Mouse (Mus musculus) CH12.LX (cell line): ENCODE measurements around the gene Fbxo6. TPM values are rescaled to one million over a fixed set of nuclear protein-coding genes. Genes with fewer than 3 reads are reported as not detected.

Source experiments
- DNase-seq: peaks from one replicate; pipeline ENCODE4 v3.0.0-alpha.2; 2013; ENCODE audit errors: extremely low read depth
- H3K27ac ChIP-seq: 2 replicates; pipeline ENCODE4 v1.5.1; 2012; ENCODE audit warnings: low read depth, mild to moderate bottlenecking, control low read depth, moderate library complexity; ENCODE audit not compliant: insufficient read depth
- H3K27me3 ChIP-seq: replicated peaks from 2 replicates; pipeline ENCODE3; 2012; ENCODE audit warnings: inconsistent platforms
- H3K36me3 ChIP-seq, 2 experiments: replicated peaks in 1 of 2; 2 replicates each; pipeline versions ENCODE3 to v1.6.1; 2012; ENCODE audit warnings: inconsistent platforms in 1 of 2, low read length in 1 of 2, mild to moderate bottlenecking in 1 of 2, mixed read lengths in 1 of 2, moderate library complexity in 1 of 2; ENCODE audit not compliant: control insufficient read depth in 1 of 2, insufficient read depth in 1 of 2
- H3K4me1 ChIP-seq, 2 experiments: 2 replicates each; pipeline ENCODE4 v1.6.1; 2012; ENCODE audit warnings: inconsistent platforms in 1 of 2, moderate library complexity in 1 of 2; ENCODE audit not compliant: insufficient read depth in 2 of 2, control insufficient read depth in 1 of 2
- H3K4me2 ChIP-seq: 2 replicates; pipeline ENCODE4 v1.6.1; 2012; ENCODE audit warnings: low read depth, mild to moderate bottlenecking, control low read depth; ENCODE audit not compliant: poor library complexity, insufficient read depth, severe bottlenecking
- H3K4me3 ChIP-seq, 3 experiments: fragments of 150-350 bp in 1 of 3; sonication (generic) in 1 of 3; replicated peaks in 1 of 3; 2 replicates each; pipeline versions ENCODE3 to v1.5.1; 2011 to 2012; ENCODE audit warnings: low read depth in 2 of 3, low read length in 2 of 3, mild to moderate bottlenecking in 2 of 3, moderate library complexity in 2 of 3, control low read depth in 1 of 3, improper control_type of control experiment in 1 of 3, inconsistent platforms in 1 of 3, mixed read lengths in 1 of 3; ENCODE audit not compliant: poor library complexity in 1 of 3
- H3K79me2 ChIP-seq: replicated peaks from 2 replicates; pipeline ENCODE4 v1.6.1; 2012; ENCODE audit warnings: mild to moderate bottlenecking, moderate library complexity; ENCODE audit not compliant: control insufficient read depth, poor library complexity, insufficient read depth, severe bottlenecking; ENCODE audit errors: extremely low read depth
- H3K9ac ChIP-seq: 2 replicates; pipeline ENCODE4 v1.6.1; 2012; ENCODE audit warnings: low read depth, mild to moderate bottlenecking, control low read depth, moderate library complexity; ENCODE audit not compliant: insufficient read depth
- H3K9me3 ChIP-seq: replicated peaks from 2 replicates; pipeline ENCODE3; 2012; ENCODE audit warnings: low read length, inconsistent platforms, mixed read lengths
- BHLHE40 ChIP-seq: IDR thresholded peaks from 2 replicates; pipeline ENCODE4 v1.6.1; 2011; ENCODE audit warnings: mild to moderate bottlenecking, low read depth, low read length, improper control_type of control experiment
- ELF1 ChIP-seq: IDR thresholded peaks from 2 replicates; pipeline ENCODE4 v1.6.1; 2014; ENCODE audit warnings: low read depth, mild to moderate bottlenecking, inconsistent platforms, low read length, improper control_type of control experiment
- EP300 ChIP-seq: IDR thresholded peaks from 2 replicates; pipeline ENCODE4 v1.6.1; 2011; ENCODE audit warnings: low read length, improper control_type of control experiment
- IRF4 ChIP-seq: IDR thresholded peaks from 2 replicates; pipeline ENCODE4 v1.6.1; 2014; ENCODE audit warnings: low read depth, mild to moderate bottlenecking, inconsistent platforms, low read length, improper control_type of control experiment
- JUND ChIP-seq: conservative IDR thresholded peaks from 2 replicates; pipeline ENCODE4 v1.6.1; 2011; ENCODE audit warnings: low read depth, low read length, improper control_type of control experiment
- MAX ChIP-seq: IDR thresholded peaks from 2 replicates; pipeline ENCODE4 v1.6.1; 2011; ENCODE audit warnings: low read length, improper control_type of control experiment
- MEF2A ChIP-seq: IDR thresholded peaks from 2 replicates; pipeline ENCODE4 v1.6.1; 2014; ENCODE audit warnings: low read depth, mild to moderate bottlenecking, inconsistent platforms, low read length, improper control_type of control experiment, borderline replicate concordance
- MYC ChIP-seq: IDR thresholded peaks from 2 replicates; pipeline ENCODE4 v1.6.1; 2011; ENCODE audit warnings: low read depth, mild to moderate bottlenecking, improper control_type of control experiment, low read length
- NELFE ChIP-seq: IDR thresholded peaks from 2 replicates; pipeline ENCODE4 v1.6.1; 2011; ENCODE audit warnings: low read depth, low read length, improper control_type of control experiment
- PAX5 ChIP-seq: IDR thresholded peaks from 2 replicates; pipeline ENCODE4 v1.6.1; 2012; ENCODE audit warnings: low read length, inconsistent platforms, mixed read lengths
- POLR2A ChIP-seq: IDR thresholded peaks from 2 replicates; pipeline ENCODE4 v1.6.1; 2011; ENCODE audit warnings: low read depth, mild to moderate bottlenecking, improper control_type of control experiment, low read length
- RAD21 ChIP-seq: IDR thresholded peaks from 2 replicates; pipeline ENCODE4 v1.6.1; 2011; ENCODE audit warnings: low read depth, mild to moderate bottlenecking, low read length, improper control_type of control experiment, moderate library complexity
- RCOR1 ChIP-seq: conservative IDR thresholded peaks from 2 replicates; pipeline ENCODE4 v1.6.1; 2012; ENCODE audit warnings: low read depth, mild to moderate bottlenecking, inconsistent platforms, low read length, improper control_type of control experiment
- TBP ChIP-seq: conservative IDR thresholded peaks from 2 replicates; pipeline ENCODE4 v1.6.1; 2011; ENCODE audit warnings: low read depth, low read length, improper control_type of control experiment
- USF1 ChIP-seq: IDR thresholded peaks from 2 replicates; pipeline ENCODE4 v1.6.1; 2014; ENCODE audit warnings: low read depth, mild to moderate bottlenecking, inconsistent platforms, low read length, improper control_type of control experiment
- ZC3H11A ChIP-seq: IDR thresholded peaks from 2 replicates; pipeline ENCODE4 v1.6.1; 2012; ENCODE audit warnings: low read depth, mild to moderate bottlenecking, inconsistent platforms, low read length, improper control_type of control experiment
- ZMIZ1 ChIP-seq: IDR thresholded peaks from 2 replicates; pipeline ENCODE4 v1.6.1; 2012; ENCODE audit warnings: low read depth, mild to moderate bottlenecking, inconsistent platforms, low read length, improper control_type of control experiment
- dilution Hi-C: fragments of 300-500 bp; cut with MboI; formaldehyde crosslinking; loops from 2 replicates; pipeline ENCODE4 v1.14.3; 2020; ENCODE audit warnings: low sequenced_read_pairs; ENCODE audit not compliant: extremely low pct_unique_long_range_greater_than_20kb, extremely low pct_ligation_motif_present
- in situ Hi-C: fragments of 300-500 bp; cut with MboI; formaldehyde crosslinking; loops from 3 replicates; pipeline ENCODE4 v1.14.3; 2019; ENCODE audit warnings: low sequenced_read_pairs, low pct_ligation_motif_present, low pct_unique_long_range_greater_than_20kb, mixed read lengths
- polyA plus RNA-seq: library from polyadenylated mRNA; unstranded; fragments of >175 nt; gene quantifications from 2 replicates; pipeline ENCODE4 v1.2.1, GENCODE M21; 2012; ENCODE audit warnings: low read depth; ENCODE audit not compliant: insufficient read length
- total RNA-seq, 2 experiments: library from RNA; depleted of rRNA; stranded (reverse); fragments of 300-350 nt in 1 of 2; fragments of >200 nt in 1 of 2; gene quantifications; 2 replicates each; pipeline ENCODE4 v1.2.3; 2012 to 2014

Gene Fbxo6
- total and polyA plus RNA-seq, 3 experiments: 20.8 to 32.5 (median 25.7) TPM

GRCm38 (mm10) chr4:148109215-148109614 lies 42.7 kb downstream of the Fbxo6 start:
- Histone ChIP-seq H3K9ac (no peak overlapping the region), H3K4me2 (no peak overlapping the region), H3K36me3 (no peaks in the 10 kb centered on the region), H3K9me3 (no peaks in the 10 kb centered on the region), H3K27ac (no peak overlapping the region), H3K79me2 (no peaks in the 10 kb centered on the region), H3K4me1 (no peaks in the 10 kb centered on the region), H3K27me3 (peaks cover 92% of the 10 kb centered on the region), H3K4me3 (no peak overlapping the region)
- in situ Hi-C loops (no loop called here), dilution Hi-C loops (no loop called here)
- no peak for DNase-seq
- no peak for TF ChIP-seq BHLHE40
- no peak for TF ChIP-seq EP300
- no peak for TF ChIP-seq JUND
- TF ChIP-seq NELFE: no peak
- TF ChIP-seq ELF1: no peak
- TF ChIP-seq RCOR1: no peak
- no peak for TF ChIP-seq RAD21
- no peak for TF ChIP-seq PAX5
- no peak for TF ChIP-seq USF1

GRCm38 (mm10) chr4:148108565-148109100 lies 43.3 kb downstream of the Fbxo6 start:
- Histone ChIP-seq H3K9me3 (no peaks in the 10 kb centered on the region), H3K27me3 (peaks cover 94% of the 10 kb centered on the region), H3K27ac (no peak overlapping the region), H3K4me1 (no peaks in the 10 kb centered on the region), H3K9ac (no peak overlapping the region), H3K4me2 (no peak overlapping the region), H3K79me2 (no peaks in the 10 kb centered on the region), H3K4me3 (no peak overlapping the region), H3K36me3 (no peaks in the 10 kb centered on the region)
- TF ChIP-seq MYC (no peak), MEF2A (no peak), ZC3H11A (no peak), IRF4 (no peak), ZMIZ1 (no peak), TBP (no peak), POLR2A (no peak), MAX (no peak)
- in situ Hi-C loops: no loop called here
- dilution Hi-C loops: no loop called here
- DNase-seq: no peak
